Mouse (Mus musculus): Measurements from ENCODE around the gene Hps1. TPM values are rescaled to one million over a fixed set of nuclear protein-coding genes. Genes with fewer than 3 reads are reported as not detected.
"Not testable (repeated sequence)": the region's sequence is repeated elsewhere in the genome, so short reads cannot be mapped to it uniquely, and the experiment has no call there.

Hps1 gene
- total RNA-seq (2021) = 1 to 10 TPM; 7.1 to 8.8 TPM
- long read RNA-seq, experiment 1, transcript Hps1-208 (20 exons, 2,847 nt) = major isoform, 5 of 10 reads
- long read RNA-seq, experiment 1, partial matches to known transcripts = 3 of 10 reads
- long read RNA-seq, experiment 1, other reads (novel, unspliced or antisense) = 2 of 10 reads
- long read RNA-seq, experiment 2, transcript Hps1-208 (20 exons, 2,847 nt) = major isoform, 5 of 13 reads
- long read RNA-seq, experiment 2, partial matches to known transcripts = 4 of 13 reads
- long read RNA-seq, experiment 2, other reads (novel, unspliced or antisense) = 4 of 13 reads

DNA sequence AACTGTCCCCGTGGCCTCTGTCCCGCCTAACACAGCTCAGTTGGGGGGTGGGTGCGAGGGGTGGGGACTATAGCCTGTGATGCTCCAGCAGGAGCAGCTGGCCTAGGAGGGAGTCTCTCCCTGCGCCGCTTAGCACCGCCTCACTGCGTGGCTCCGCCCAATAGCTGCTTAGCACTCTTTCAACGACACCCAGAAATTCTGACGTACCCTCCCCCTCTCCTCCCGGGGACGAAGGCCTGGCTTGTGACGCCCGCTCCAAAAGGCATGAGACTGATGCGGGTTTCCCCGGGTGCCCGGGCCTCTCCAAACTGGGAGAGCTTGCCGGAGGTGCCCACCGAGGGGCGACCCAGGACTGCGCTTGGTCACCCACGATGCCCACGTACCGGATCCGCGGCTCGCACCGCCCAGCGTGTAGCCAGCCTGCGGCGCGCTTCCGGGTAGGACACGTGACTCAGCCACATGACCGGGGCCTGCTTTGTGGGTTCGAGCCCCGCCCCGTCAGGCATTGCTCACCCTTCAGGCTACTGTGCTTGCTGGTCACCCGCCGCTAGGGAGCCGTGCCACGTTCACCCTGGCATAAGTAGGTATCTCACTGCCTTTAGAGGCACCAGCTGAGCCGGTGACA, at the start of gene Hps1:
Hps1 (minus strand) TSS at position 448 of the 625 bp plus-strand sequence.
- DNase-seq (ENCODE audit: low spot score in 2 of 2) = peak; percentile 66 to 84

DNA sequence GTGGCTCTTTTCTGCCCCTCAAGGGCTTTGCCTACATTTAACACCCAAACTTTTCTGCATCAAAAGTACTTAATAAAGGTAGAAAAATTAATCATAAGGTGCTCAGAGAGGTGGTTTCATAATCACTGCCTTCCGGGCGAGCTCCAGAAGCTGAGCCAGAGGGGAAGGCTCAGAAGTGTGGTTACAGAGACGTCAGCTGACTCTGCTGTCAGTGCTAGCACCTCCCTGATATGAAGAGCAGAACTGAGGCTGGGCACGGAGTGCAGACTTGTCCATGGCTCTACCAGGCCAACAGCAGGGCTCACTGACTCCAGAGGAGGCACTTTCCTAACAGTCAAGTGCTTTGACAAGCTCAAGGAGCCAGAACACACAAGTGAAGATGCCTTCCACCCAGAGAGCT, 49.4 kb upstream of the Hps1 start:
- no peak for DNase-seq (ENCODE audit: low spot score in 2 of 2)

DNA sequence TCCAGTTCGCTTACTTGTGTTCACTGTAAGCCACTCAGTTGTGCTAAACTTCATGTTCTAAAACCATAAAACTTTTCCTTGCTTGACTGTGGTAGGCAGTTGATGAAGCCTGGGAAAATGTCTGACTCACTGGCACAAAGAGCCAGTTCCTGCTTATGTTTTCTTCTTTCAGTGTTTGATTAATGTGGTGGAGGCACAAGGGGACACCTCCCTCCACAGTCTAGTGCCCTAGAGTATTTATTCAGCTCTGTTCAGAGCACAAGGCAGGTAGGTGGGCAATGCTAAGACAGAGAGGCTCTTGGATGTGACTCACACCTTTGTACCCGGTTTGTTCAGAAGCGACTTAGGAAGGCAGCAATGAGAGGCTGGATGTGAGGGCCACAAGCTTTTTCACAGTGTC, 48.1 kb upstream of the Hps1 start:
- no peak for DNase-seq (ENCODE audit: low spot score in 2 of 2)

DNA sequence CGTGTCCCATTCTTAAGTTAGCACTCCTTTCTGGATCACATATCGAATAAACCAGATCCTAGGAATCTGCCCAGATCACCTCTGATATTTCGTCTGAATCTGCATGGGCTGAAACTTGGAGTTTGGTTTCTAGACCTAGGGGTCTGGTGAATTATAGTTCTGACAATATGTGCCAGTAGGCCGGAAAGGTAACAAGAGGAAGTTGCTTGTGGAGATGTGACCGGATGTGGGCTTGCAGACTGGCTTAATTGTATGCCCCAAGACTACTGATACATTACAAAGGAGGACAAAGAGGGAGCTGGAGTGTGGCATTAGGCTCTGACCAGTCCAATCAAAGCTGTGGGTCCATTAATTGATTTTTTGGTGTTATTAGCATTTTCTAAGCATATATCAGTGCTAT, 40.3 kb upstream of the Hps1 start:
- DNase-seq (ENCODE audit: low spot score in 2 of 2) = no peak

DNA sequence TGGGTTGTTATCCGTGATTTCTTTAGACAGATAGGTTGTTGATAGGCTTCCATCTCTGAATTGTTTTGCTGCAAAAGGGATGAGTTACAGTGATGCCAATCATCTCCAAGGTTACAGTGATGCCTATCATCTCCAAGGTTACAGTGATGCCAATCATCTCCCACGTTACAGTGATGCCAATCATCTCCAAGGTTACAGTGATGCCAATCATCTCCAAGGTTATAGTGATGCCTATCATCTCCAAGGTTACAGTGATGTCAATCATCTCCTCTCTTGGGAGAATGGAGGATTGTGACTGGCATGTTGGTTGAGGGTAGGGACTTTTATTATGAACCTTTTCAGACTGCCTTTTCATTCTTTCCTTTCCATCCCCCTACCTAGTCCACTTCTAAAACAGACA, 38.0 kb upstream of the Hps1 start:
- no peak for DNase-seq (ENCODE audit: low spot score in 2 of 2)

DNA sequence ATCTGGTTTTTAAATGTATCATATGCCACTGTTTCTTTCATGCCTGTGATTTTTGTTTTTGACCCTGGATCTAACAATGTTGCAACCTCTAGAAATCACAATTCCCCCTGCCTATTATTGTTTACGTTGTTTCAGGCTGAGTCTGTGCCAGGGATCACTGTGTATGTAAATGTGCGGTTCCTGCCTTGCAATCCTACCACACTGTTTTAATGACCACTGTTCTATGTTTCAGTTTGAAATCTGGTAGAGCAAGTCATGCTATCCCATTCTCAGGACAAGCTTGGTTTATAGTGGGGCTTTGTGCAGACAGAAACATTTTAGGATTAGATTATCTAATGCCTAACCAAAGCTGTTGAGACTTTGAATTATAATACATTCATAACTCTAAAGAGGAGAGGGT, 36.5 kb upstream of the Hps1 start:
- no peak for DNase-seq (ENCODE audit: low spot score in 2 of 2)

DNA sequence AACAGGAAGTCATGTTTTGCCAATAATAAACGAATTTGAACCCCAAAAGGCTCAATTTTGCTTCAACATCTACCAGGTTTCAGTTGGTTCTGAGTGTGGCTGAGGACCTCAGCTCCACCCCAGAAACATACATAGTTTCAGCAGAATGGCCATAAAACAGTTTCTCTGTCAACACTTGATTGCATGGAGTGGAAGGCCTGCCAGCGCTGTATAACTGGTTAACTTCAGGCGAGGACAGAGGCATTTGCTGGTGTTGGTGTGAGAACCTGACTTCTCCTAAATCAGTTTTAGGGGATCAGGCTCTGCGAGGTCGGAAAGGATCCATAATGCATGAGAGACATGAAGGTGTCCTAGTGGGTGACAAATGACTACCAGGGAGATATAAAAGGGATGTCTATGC, 30.4 kb upstream of the Hps1 start:
- DNase-seq (ENCODE audit: low spot score in 2 of 2) = no peak

DNA sequence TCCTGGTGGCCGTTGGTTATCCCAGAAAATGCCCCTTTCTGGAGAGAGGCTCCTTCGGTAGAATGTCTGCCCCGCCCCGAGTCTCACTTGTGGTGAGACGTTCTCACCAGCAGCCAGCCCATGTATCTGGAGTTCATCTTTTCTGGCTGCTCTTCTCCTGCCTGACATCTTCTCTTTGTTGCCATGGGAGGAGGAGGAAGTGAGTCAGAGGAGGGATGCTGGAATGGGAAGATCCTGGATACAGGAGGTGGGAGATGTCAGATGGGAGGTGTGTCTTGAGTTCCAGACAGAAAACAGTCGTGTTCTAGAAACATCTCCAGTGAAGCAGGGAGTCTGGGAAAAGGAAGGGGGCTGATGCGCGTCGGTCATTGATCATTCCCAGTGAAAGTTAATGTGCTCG, 29.7 kb upstream of the Hps1 start:
- no peak for DNase-seq (ENCODE audit: low spot score in 2 of 2)

DNA sequence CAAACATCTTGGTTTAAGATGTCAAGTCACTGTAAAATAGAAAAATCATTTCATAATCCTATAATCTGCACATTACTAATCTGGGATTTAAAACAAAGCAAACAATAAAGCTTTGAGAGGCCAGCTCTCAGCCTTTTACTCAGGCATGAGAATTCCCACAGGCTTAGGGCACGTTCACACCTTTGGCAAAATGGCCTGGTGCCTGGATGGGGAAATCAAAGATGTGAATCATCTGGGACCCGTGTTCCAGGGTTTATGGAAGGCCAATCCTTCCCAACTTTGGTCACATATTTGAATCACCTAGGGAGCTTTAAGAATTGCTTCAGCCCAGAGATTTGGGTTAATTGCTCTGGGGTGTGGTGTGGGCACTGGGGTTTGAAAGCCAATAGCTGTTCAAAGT, 18.1 kb upstream of the Hps1 start:
- no peak for DNase-seq (ENCODE audit: low spot score in 2 of 2)

DNA sequence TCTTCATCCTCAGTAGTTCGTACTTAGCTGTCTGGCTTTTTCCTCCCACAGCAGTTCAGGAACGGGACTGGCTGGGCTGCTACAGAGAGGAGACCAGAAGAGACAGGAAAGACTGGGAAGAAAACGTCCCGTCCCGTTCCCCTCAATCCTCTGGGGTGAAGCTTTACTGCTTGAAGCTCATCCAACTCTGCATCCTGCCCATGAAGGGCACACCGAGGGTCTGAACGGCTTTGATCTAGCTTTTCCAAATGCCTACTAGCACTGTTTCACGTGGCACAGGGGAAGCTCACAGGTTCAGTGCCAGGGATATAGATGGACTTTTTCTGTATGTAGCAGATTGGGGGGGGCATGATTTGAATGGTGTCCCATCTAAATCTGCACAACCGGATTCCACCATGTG, 16.0 kb upstream of the Hps1 start:
- no peak for DNase-seq (ENCODE audit: low spot score in 2 of 2)

DNA sequence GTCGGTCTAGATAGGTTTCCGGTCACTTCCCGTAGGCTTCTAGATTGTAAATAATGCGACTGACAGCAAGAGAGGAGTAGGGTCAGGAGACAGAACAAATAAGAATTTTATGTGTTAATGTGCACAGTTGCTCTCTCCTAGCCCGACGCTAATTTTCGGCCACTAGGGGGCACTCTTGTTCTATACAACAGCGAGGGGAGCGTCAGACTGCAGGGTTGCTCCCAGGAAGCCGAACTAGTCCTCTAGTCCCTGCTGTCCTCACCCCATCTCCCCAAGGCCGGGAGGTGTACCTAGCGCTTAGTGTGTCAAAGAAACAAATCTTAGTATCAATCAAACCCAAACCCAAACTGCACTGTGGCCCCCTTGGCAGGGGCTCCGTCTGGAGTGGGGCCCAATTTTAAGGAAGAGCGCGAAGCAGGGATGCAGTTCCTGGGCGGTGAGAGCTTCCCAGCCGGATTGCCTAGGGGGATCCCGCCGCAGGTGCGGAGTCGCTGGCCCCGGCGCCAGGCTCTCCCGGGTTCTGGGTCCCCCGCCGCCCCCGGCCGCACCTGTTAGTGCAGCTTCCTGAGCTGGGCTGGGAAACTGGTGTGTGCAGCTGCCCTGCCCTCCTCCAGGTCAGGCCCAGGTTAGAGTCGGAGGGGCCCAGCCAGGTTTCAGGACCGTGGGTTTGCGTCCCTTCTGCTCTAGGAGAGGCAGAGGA, 15.3 kb upstream of the Hps1 start:
- peak; percentile 82 to 88 for DNase-seq (ENCODE audit: low spot score in 2 of 2)

DNA sequence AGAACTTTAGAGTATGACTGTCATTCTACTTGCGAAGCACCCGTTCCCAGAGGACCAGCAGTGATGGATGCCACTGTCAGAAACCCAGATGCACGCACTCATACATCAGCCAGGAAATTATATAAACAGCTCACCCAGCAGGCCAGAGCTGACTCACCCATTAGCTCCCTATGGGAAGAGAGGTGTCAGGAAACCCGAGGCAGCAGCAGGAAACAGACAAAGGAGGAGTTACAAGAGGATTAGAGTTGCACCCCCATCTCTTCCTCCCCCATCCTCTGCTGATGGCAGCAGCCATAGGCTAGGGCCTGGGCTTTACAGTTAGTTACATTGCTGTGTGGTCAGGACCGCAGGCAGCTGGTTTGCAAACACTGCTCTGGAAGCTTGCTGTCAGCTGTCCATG, 8.5 kb upstream of the Hps1 start:
- no peak for DNase-seq (ENCODE audit: low spot score in 2 of 2)

DNA sequence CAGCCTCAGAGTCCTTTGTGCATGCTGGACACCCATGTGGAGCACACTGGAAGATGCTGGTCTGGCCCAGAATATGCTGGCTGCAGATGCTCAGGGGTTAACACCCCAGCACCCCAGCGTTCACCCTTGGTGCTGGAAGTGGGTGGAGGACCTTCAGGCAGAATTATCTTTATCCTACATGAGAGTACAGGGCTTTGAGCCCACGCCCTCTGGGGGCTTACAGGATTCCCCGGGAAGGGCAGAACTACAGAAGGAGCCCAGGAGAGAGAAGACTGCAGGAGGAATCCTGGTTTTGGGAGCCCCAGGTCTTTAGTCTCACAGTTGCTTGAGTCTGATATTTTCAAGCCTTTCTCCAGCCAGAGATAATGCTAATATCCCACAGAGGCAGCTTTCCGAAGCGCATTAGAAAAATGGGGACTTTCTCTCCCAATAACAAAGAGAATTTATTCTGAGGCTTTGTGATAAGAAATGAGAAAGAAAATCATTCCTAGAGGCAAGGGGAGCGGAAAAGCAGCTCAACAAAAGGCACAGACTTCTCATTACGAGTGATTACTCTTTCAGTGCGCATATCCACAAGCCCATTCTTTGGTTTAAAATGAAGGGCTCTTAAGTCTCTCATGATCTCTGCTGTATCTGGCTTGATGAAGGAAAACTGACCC, 5.9 kb upstream of the Hps1 start:
- DNase-seq (ENCODE audit: low spot score in 2 of 2) = no peak

DNA sequence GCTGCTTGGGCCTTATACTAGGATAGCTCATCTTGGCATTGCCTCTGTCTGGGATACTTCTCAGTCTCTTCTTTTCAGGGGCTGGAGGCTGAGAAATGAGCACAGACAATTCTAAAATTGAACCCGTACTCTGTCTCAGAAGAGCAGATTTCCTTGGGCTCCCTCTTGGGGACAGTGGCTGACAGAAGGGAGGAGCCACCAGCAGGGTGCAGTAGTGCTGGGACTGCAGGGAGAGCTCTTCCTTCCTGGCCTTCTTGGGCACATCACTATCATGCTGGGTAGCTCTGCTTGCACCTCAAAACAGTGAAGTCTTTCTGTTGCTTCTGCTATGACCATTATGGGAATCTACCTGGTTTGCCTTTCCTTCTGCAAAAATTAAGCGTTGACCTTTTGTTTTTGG, 5.4 kb upstream of the Hps1 start:
- no peak for DNase-seq (ENCODE audit: low spot score in 2 of 2)

DNA sequence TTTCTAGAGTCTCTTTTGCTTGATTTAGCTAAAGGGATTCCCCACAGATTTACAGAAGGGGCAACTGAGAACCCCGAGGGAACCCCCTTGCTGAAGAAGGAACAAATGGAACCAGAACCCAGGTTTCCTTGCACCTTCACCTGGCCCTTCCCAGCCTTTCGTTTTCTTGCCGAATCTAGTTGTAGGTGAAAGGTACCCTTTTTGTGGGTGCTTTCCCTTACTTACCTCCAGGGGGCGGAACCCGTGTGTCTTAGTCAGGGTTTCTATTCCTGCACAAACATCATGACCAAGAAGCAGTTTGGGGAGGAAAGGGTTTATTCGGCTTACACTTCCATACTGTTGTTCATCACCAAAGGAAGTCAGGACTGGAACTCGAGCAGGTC, 369 bp upstream of the Hps1 start:
- not testable (repeated sequence) for DNase-seq (ENCODE audit: low spot score in 2 of 2)

DNA sequence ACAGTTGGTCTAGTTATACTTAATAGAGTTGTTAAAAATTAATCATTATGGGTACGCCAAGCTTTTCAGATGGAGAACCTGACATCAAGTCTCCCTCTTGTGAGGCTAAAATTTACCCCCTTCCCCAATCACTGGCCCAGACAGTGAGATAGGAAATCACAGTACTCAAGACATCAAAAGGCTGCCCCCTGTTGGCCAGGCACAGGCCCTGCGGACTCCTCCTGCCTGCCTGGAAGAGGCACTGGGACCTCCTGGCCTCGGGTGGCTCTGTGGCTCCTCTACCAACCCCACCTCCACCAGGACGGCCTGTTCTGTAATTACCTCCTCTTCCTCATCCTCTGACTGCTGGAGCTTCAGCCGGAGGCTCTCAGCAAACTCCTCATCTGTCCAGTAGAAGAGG, 2.0 kb downstream of the Hps1 start:
- no peak for DNase-seq (ENCODE audit: low spot score in 2 of 2)

DNA sequence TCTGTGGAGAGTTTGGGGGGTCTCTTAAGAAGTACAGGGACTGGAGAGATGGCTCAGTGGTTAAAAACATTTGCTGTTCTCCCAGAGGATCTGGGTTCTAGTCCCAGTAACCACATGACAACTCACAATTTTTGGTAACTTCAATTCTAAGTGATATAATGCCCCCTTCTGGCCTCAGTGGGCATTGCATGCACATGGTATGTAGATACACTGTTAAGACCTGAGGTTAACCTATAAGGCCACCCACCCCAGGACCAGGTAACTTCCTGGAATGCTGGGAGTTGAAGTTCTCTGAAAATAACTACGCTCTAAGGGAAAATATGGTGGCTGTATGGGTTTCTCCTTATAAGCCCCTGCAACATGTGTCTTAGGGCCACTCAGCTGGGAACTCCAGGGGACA, 3.0 kb downstream of the Hps1 start:
- DNase-seq (ENCODE audit: low spot score in 2 of 2) = no peak

DNA sequence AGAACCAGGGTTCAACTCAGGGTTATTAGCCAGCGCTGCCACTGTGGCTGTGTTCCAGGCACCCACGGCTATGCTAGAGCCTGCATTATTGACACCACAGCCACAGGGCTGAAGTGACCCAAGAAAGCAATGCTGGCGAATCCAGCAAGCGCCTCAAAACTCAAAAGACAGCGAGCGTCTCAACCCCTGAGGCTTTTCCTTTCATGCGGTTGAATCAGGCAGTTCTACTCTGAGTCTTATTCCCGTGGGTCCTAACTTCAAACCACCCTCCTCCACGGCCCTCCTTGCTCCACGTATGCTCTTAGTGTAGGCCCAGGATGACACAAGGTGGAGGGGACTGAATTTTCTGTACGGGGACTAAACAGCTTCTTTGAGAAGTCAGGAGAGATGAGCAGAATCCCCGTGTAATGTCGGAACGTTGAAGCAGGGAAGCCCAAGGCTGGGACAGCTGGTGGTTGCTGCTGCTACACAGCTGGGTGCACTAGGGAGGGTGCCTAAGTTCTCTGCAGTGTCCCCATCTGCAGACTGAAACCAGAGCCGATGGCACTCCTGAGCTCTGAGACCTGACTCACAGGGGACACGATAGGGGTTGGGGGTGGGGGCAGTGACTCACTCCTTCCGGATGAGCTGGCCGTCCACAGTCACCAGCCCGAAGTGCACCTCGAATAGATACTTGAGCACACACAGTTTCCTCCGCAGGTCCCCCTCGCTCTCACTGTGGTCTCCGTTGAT, 9.5 kb downstream of the Hps1 start:
- no peak for DNase-seq (ENCODE audit: low spot score in 2 of 2)

DNA sequence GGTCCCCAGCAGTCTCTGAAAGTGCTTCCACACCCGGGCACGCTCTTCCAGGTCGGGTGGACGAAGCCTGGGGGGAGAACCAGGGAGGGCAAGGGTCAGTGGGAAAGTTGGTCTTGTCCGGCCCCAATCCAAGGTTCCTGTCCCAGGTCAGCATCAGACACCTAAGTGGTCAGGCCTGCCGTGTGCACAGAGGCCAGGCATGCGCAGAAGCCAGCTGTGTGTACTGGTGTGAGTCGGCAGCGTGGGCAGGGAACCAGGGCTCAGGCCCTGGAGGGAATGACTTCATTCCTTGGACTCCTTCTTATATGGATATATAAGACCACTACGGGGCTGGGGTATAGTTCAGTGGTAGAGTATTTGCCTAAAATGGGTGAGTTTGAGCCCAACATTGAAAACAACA, 10.1 kb downstream of the Hps1 start:
- DNase-seq (ENCODE audit: low spot score in 2 of 2) = no peak

DNA sequence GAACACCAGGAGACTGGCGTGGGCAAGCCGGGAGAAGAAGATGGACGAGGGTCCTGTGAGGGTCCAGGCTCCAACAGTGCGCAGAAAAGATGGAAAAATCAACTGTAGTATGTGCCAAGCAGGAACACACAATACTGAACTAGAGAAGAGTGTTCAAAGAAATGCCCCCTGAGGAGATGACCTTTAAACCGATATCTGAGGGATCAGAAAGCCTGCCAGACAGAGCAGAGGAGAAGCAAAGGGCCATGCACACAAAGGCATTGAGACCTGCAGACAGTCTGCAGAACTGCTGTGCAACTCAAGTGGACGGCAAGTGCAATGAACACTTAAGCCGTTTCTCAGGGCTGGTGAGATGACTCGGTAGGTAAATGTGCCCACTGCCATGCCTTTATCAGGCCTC, 12.4 kb downstream of the Hps1 start:
- DNase-seq (ENCODE audit: low spot score in 2 of 2) = no peak

DNA sequence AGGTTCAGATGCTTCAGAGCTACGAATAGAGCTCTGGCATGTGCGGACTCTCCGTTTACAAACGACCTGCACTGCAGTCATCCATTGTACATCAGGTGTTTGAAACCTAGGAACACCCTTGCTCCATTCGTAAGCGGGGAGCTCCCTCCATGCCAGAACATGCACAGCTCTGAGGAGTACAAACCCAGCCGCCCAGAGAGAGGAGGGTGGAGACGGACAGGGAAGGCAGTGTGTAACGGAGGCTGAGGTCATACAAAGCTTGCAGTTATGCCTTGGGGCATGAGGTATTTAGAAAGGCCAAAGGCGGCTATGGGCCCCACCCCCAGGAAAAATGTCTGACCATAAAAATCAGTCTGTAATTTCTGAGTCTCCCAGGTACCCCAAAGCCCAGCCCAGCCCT, 15.4 kb downstream of the Hps1 start:
- no peak for DNase-seq (ENCODE audit: low spot score in 2 of 2)

DNA sequence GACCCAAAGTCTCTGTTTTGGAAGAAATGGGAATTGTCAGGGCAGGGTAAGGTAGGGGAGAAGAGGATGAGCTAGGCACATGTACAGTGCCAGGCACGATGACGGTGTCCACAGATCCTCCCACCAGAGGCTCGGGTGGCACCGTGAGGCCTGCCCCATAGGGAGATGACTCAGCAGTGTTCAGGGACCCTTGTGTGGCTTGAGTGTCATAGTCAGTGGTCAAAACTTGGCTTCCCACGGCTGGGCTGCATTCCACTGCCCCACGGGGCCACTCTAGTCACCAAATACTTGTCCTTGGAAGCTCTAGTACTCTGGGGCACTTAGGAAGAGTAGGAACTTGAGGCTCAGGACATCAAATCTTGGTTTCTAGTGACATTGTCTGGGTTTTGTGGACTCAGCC, 23.1 kb downstream of the Hps1 start:
- DNase-seq (ENCODE audit: low spot score in 2 of 2) = no peak

Data from gastrocnemius, postnatal 4 days (tissue).